Mouse (Mus musculus) gastrocnemius, adult 18-20 months (tissue): Measurements from ENCODE around the gene Spn. TPM values are rescaled to one million over a fixed set of nuclear protein-coding genes. Genes with fewer than 3 reads are reported as not detected.

Experiments
- DNase-seq: peaks from one replicate; pipeline ENCODE4 v3.0.0; 2021; ENCODE audit warnings: low spot score
- total RNA-seq, 2 experiments: library from RNA; stranded (reverse); gene quantifications; 2 replicates each; pipeline ENCODE4 v1.2.3; 2021

The Spn gene
- total RNA-seq, 2 experiments from 2014 or later, result 0.07 to 0.14 TPM

GRCm38 (mm10) chr7:127140623-127141404 lies 3.2 kb upstream of the Spn start:
- DNase-seq, result no peak

GRCm38 (mm10) chr7:127139562-127139961 lies 1.9 kb upstream of the Spn start:
- no peak for DNase-seq

DNA sequence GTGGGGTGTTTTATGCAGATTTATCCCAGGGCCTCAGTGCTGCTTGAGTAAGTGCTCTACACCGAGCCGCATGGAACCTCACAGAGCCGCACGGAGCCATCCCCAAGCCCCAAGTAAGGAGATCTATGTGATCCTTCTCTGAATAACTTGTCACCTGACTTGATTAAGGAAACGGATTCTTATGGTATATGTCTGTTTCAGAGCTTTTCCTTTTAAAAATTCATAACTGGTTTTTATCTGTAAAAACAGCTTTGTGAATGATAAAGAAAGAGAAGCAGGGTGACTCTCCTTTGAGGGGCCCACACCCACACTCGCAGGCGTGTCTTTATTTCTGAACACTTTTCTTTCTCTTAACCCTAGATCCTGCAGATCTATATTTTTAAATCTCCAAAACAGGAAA lies 1.5 kb upstream of the Spn start:
- DNase-seq, result no peak

GRCm38 (mm10) chr7:127136181-127137071 lies 1.2 kb downstream of the Spn start:
- no peak for DNase-seq

DNA sequence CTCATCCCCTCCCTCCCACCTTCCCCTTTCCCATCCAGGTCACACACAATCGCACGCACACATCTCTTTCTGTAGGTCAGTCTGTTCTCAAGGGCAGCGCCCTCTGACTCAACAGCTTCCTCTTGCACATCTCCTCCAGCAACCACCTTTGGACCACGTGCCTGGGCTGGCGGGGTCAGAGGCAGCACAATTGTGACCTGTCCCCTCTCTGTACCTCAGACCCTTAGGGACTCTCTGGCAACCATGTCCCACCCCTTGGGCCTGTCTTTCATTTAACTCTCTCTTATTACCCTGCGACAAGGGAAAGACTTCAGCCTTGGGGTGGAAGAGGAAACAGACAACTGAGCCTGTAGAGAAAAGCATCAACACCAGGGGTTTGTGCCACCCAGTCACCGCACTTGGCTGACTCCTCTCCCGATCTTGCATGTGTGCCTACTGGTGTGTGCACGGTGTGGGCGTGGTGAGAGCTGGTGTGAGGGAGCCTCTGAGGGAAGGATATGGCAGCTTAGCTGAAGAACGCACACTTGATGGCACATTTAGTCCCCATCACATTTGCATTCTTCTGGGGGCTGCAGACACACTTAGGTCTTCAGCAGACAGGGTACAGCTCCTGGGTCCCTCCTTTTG lies 2.7 kb downstream of the Spn start:
- DNase-seq, result no peak

- no peak for DNase-seq
These were observed 4.5 kb downstream of the Spn start for GRCm38 (mm10) chr7:127133125-127133524.

DNA sequence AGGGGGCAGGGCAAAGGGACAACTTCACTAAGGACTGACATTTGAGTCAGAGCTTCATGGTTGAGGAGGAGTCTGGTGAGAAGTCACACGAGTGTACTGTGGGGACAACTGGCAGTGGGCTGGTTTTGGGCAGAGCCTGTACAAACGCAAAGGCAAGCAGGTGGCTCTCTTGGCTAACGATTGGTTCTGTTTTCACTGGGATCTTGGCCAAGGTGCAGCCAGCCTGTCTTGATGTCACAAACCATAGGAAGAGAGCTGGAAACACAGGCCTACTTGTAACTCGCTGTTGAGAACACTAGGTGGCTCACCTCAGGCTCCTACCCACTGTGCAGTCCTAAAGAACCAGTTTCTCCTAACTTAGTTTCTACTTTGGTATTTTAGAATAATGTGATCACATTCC lies 8.0 kb downstream of the Spn start:
- no peak for DNase-seq

DNA sequence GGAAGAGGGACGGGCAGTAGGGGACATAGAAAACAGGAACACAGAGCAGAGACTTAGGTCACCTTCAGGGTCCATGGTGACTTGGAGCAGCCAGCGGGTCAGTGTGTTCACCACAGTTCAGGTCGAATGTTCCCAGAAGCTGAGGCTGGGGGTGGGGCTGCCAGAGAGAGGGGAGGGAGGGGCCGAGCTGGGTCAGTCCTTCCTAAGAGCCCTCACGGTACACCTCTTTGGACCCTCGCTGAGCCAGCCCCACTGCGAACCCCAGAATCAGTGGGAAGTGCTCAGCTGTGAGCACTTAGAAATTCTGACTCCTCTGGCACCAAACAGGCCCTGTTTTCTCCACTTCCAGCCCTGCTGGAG lies 15.7 kb downstream of the Spn start, which contains the start of gene Qprt:
Gene Qprt, minus strand, starts transcription at position 316 of the 360 bp plus-strand sequence.
- DNase-seq, result no peak

GRCm38 (mm10) chr7:127121061-127121910 lies 16.3 kb downstream of the Spn start:
- DNase-seq, result peak; percentile 28

- no peak for DNase-seq
These were observed 18.8 kb downstream of the Spn start for GRCm38 (mm10) chr7:127118671-127119445.

DNA sequence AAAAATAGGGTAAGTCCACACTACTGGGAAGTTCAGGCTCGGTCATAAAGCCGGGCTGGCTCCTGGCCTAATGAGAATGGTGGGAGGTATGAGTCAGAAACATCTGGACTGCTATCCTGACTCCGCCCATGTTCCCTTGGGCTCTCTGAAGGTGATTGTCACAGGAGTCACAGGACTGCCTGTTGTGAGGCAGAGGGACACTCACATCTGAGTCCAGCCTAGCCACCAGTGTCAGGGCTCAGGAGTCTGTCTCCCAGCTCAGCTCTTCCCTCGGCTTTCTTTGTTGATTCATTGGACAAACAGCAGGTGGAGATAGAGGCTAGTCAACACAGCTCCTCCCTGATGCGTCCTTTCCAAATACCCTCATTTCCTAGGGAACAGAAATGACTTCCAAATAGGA lies 19.7 kb downstream of the Spn start:
- DNase-seq, result peak; percentile 38

DNA sequence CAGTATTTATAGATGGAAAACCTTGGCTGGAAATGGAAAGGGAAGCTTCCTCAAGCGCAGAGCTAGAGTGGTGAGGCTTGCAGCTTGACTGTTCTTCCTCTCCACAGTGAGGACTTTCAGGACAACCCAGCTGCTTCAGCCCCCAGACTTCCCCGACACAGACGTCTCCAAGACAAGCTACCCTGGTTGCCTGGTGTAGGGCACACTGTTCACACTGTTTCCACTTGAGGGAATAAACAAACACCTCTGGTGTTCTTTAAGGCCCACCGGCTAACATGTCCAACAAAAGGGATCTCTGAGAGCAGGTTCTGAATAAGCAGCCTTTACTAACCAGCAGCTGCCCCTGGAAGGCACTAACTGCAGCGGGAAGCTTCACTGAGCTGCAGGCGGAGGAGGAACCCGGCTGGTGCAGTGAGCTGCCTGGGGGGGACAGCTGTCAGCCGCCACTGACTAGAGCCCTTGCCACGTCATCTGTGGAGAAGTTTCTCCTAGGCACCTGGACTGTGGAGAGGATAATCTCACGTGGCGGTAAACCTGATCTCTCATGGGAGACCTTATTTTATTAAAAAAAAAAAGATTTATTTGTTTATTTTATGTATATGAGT lies 21.2 kb downstream of the Spn start:
- DNase-seq, result no peak

DNA sequence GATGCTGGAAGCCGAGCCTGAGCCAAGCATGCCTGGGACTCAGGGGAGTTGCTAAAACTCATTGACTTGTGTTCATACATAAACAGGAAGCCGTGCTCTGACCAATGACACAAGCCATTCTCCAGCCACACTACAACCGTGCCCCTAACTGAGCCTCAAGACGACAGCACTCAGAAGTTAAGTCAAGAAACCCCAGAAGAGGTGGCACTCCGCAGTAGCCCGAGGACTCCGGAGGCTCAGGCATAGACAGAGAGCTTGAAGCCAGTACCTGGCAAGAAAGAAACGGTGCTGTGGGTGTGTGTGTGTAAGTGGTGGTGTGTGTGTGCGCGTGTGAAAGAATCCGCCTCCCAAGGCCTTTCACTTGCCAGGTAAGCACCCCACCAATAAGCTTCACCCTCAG lies 22.7 kb downstream of the Spn start:
- no peak for DNase-seq

DNA sequence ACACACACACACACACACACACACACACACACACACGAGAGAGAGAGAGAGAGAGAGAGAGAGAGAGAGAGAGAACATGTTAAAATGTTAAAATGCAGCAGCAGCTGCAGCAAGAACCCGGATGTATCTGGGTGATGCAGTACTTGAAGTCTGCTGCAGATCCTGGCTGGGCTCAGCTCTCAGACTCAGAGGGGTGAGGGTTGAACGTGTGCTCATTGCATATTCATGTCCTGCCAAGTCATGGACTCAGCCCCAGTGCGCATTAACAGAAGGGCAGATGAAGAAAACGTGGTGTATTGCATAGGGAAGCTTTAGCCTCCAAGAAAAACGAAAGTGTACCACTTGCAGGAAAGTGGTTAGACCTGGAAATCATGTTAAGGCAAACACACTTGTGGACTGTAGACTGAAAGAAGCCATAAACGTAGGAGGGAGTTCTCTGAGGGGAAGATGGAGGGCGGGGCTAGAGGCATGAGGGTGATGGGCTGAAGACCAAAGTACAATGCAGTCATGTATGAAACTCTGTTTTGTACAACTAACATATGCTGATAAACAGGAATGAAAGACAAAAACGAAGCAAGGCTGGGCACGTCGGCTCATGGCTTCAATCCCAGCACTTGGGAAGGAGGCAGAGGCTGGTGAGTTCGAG lies 23.9 kb downstream of the Spn start:
- DNase-seq, result no peak

DNA sequence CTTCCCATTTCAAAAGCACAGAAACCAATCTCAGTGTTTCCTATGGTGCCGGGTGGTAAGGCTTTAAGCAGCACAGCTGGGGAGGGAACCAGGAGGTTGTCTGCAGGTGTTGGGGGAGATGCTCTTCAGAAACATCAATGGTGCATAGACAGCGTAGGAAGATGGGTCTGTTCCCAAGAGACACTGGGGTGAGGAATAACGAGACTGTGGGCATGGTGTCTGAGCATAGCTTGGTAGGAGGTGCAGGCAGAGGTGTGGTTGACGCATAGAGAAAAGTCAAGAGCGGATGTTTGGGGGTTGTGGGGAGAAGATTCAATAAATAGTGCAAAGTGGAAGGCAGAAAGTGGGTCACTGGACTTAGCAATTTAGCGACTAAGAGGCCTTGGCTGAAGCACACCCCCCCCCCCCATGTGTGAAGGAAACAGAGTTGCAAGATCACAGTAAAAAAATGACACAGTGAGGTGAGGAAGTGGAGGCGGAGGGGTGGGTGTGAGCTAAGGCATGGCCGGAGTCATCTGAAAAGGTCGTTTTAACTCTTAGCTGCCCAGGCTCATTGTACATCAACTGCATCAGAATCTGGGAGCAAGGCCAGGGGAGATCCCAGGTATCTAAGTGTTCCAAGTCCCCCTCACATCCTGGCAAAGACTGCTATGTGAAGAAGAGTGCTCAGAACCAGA lies 24.6 kb downstream of the Spn start:
- no peak for DNase-seq

DNA sequence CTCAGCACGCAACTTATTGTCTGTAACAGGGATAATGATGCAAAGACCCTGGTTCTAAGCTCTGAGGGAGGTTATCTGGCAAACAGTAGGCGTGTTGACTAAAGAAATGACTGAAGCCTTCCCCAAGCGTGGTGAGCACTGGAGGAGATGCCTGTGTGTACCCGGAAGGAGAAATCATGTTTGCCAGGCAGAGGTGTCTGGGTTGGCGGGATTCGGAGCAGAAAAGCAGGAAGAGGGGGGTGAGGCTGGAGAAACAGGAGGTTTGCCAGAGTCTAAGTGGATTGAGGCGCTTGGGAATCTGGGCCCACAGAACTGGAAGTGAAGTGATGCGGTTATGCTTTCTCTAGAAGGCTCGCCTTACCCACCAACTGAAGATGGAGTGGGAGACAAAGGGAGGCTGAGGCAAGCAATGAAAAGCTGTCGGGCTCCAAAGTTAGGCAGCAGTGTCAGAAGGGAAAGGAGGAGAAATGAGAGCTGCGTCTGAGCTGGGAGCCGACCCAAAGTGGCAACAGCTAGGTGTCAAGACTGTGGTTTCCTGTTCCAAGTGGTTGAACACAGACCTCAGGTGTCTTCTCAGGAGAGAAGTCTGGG lies 25.3 kb downstream of the Spn start:
- no peak for DNase-seq

DNA sequence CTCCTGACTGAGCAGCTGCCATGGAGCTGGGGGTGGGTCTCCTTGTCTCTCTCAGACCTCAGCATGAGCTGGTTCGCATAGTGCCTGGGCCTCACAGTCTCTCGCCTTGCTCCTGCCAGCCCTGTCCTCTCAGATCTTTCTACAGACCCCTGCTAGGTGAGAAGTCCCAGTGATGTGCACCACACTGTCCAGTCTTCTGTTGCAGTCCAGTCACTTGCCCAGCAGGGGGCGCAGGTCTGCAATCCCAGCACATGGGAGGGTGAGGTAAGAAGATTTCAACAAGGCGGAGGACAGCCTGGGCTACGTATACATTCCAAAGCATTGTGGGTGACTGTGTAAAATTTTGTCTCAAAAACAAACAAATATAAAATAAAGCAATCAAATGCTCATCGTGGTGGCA lies 26.2 kb downstream of the Spn start:
- peak; percentile 40 for DNase-seq

DNA sequence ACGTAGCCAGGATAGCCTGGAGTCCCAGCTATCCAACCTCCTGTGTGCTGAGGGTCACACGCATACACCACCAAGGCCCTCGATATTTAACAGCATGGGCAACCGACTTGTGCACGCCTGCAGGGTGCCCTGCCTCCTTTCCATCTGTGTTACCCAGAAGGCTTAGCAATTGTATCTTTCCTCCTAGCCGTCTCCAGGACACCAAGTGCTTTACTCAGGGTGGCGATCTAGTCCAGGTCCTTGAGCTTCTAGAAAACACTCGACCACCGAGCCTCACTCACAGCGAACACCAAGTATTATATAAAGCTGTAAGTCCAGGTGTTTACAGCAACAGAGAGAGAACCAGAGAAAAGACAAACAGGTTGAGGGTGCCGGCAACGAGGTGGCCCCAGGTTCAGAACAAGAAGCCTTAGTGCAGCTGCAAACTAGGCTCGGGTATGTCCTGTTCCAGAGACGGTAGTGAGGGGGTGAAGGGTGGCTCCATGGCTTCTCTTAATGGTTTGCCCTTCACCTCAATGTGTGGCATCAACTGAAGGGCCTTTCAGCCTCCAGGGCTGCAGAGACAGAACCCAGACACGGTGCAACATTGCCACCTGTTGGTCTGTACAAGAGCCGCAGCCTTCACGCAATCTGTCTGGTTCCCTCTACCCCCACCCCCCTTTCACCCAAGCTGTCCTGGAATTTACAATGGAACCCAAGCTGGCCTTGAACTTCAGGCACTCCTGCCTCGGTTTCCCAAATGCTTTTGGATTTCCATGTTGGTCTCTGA lies 27.2 kb downstream of the Spn start:
- DNase-seq, result peak; percentile 65
